Mouse (Mus musculus): ENCODE data around the gene Usp12. TPM values are rescaled to one million over a fixed set of nuclear protein-coding genes. Genes with fewer than 3 reads are reported as not detected.
A peak's percentile ranks its signal among the peaks of the same experiment; 100 is the strongest.

The Usp12 gene
- polyA plus RNA-seq, 1 experiment from 2014 or later, result 12.1 TPM

- ATAC-seq (ENCODE audit: low FRiP score) (no peak), DNase-seq (ENCODE audit: low spot score, missing footprints) (no peak)
- Histone ChIP-seq H3K4me3 (ENCODE audit: low read depth, low read length) (no peak overlapping the region), H3K27ac (ENCODE audit: low read depth, low read length) (no peak overlapping the region), H3K9me3 (ENCODE audit: control insufficient read depth, low read length) (no peaks in the 10 kb centered on the region; the same call in 1 of the 2 replicates), H3K9ac (ENCODE audit: low read length) (no peak overlapping the region), H3K4me2 (no peak overlapping the region), H3K27me3 (ENCODE audit: control insufficient read depth, insufficient read depth, low read length) (no peaks in the 10 kb centered on the region), H3K36me3 (ENCODE audit: control insufficient read depth, insufficient read depth, low read length) (no peaks in the 10 kb centered on the region), H3K4me1 (ENCODE audit: control insufficient read depth, insufficient read depth, low read length) (no peaks in the 10 kb centered on the region)
- WGBS, result 83% methylated on average over 27 of the region's 27 CpGs
These were observed 75.0 kb downstream of the Usp12 start for GRCm38 (mm10) chr5:146719584-146720356.

DNA sequence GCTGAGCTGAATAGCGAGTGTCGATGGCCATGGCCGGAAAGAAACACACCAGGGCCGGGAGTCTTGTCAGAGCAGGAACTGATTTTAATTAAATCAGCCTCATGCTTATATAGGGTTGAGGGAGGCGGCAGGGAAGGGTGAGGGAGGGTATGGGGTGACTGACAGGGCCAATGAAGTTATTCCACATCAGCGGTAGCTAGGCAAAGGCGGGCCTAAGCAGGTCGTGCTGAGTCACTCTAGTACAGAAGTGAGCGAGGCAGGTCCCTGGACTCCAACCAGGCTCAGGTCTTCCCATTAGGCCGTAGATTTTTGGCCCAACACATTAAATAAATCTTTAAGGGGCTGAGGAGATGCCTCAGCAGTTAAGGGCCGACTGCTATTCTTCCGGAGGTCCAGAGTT, 81.0 kb downstream of the Usp12 start:
- 90% methylated on average over 12 of the region's 12 CpGs for WGBS
- H3K36me3 ChIP-seq (ENCODE audit: control insufficient read depth, insufficient read depth, low read length), result no peaks in the 10 kb centered on the region
- H3K4me1 ChIP-seq (ENCODE audit: control insufficient read depth, insufficient read depth, low read length), result peaks cover 8% of the 10 kb centered on the region
- H3K27ac ChIP-seq (ENCODE audit: low read depth, low read length), result no peak overlapping the region; the same call in 1 of the 2 replicates
- ATAC-seq (ENCODE audit: low FRiP score) (no peak), DNase-seq (ENCODE audit: low spot score, missing footprints) (no peak)
- no peaks in the 10 kb centered on the region for H3K9me3 ChIP-seq (ENCODE audit: control insufficient read depth, low read length)
- H3K9ac ChIP-seq (ENCODE audit: low read length), result no peak overlapping the region
- no peak overlapping the region for H3K4me3 ChIP-seq (ENCODE audit: low read depth, low read length)
- no peaks in the 10 kb centered on the region for H3K27me3 ChIP-seq (ENCODE audit: control insufficient read depth, insufficient read depth, low read length)
- H3K4me2 ChIP-seq, result no peak overlapping the region

DNA sequence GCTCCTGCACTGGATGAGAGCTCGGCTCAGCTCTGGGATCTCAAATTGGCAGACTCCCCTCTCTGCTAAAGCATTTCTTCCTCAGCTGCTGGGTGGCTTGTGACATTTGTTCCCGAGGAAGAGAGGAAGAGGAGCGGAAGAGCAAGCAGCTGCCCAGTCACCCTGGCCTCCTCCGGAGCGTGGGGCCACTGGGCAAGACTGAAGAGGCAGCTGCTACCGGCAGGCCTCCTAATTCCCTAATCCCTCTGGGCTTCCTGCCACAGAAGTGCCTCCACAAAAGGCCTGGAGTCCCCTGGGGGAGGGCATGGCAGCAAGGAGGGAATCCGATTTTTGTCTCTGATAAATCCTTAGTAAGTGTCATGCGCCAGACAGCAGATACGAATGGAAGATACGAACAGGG, 81.7 kb downstream of the Usp12 start:
- H3K9me3 ChIP-seq (ENCODE audit: control insufficient read depth, low read length), result no peaks in the 10 kb centered on the region
- H3K4me3 ChIP-seq (ENCODE audit: low read depth, low read length), result no peak overlapping the region
- peaks cover 8% of the 10 kb centered on the region for H3K4me1 ChIP-seq (ENCODE audit: control insufficient read depth, insufficient read depth, low read length)
- 35% methylated on average over 10 of the region's 10 CpGs for WGBS
- H3K9ac ChIP-seq (ENCODE audit: low read length), result peak overlapping the region; percentile 18; the same call in 1 of the 2 replicates
- peak overlapping the region; percentile 76 for H3K27ac ChIP-seq (ENCODE audit: low read depth, low read length)
- DNase-seq (ENCODE audit: low spot score, missing footprints) (peak; percentile 89), ATAC-seq (ENCODE audit: low FRiP score) (peak; percentile 76)
- no peaks in the 10 kb centered on the region for H3K36me3 ChIP-seq (ENCODE audit: control insufficient read depth, insufficient read depth, low read length)
- H3K27me3 ChIP-seq (ENCODE audit: control insufficient read depth, insufficient read depth, low read length), result no peaks in the 10 kb centered on the region
- no peak overlapping the region for H3K4me2 ChIP-seq

DNA sequence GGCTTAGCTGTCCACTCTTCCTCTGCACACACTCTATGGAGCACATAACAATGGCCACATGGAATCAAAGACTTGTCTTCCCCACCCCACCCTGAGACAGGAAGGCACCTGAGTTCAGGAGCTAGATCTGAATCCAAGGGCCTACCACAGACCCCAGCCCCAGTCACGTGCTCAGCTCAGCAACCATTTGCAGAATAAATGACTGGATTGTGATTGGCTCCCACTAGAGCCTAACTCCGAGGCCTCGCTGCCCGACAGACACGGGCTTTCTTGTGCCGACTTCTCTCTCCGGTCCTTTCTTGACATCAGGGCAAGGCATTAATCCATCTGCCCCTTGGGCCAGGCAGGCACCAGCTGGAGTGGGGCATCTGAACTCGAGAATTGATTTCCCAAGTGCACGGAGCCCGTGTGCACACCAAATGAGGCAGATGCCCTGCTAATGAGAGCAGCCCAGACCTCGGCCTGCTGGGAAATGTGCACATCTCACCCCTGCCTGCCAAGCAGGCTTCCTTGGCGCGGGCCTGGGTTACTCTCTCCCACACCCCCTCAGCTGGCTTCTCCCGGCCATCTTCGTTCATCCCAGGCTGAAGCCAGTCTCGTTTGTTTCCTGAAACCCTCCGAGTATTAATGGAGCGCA, 82.4 kb downstream of the Usp12 start:
- peak; percentile 84 for ATAC-seq (ENCODE audit: low FRiP score)
- H3K27me3 ChIP-seq (ENCODE audit: control insufficient read depth, insufficient read depth, low read length), result no peaks in the 10 kb centered on the region
- H3K27ac ChIP-seq (ENCODE audit: low read depth, low read length), result peak overlapping the region; percentile 76
- 80% methylated on average over 18 of the region's 18 CpGs for WGBS
- no peak overlapping the region for H3K4me2 ChIP-seq
- H3K36me3 ChIP-seq (ENCODE audit: control insufficient read depth, insufficient read depth, low read length), result no peaks in the 10 kb centered on the region
- DNase-seq (ENCODE audit: low spot score, missing footprints), result no peak
- no peak overlapping the region for H3K4me3 ChIP-seq (ENCODE audit: low read depth, low read length)
- H3K9me3 ChIP-seq (ENCODE audit: control insufficient read depth, low read length), result no peaks in the 10 kb centered on the region
- peaks cover 8% of the 10 kb centered on the region for H3K4me1 ChIP-seq (ENCODE audit: control insufficient read depth, insufficient read depth, low read length)
- no peak overlapping the region; the same call in 1 of the 2 replicates for H3K9ac ChIP-seq (ENCODE audit: low read length)

GRCm38 (mm10) chr5:146709361-146709760, 85.4 kb downstream of the Usp12 start:
- no peaks in the 10 kb centered on the region for H3K36me3 ChIP-seq (ENCODE audit: control insufficient read depth, insufficient read depth, low read length)
- H3K27me3 ChIP-seq (ENCODE audit: control insufficient read depth, insufficient read depth, low read length), result no peaks in the 10 kb centered on the region
- DNase-seq (ENCODE audit: low spot score, missing footprints) (no peak), ATAC-seq (ENCODE audit: low FRiP score) (no peak)
- H3K27ac ChIP-seq (ENCODE audit: low read depth, low read length), result no peak overlapping the region
- no peak overlapping the region for H3K9ac ChIP-seq (ENCODE audit: low read length)
- 67% methylated on average over 3 of the region's 3 CpGs for WGBS
- no peak overlapping the region for H3K4me3 ChIP-seq (ENCODE audit: low read depth, low read length)
- no peak overlapping the region for H3K4me2 ChIP-seq
- H3K4me1 ChIP-seq (ENCODE audit: control insufficient read depth, insufficient read depth, low read length), result peaks cover 11% of the 10 kb centered on the region
- H3K9me3 ChIP-seq (ENCODE audit: control insufficient read depth, low read length), result no peaks in the 10 kb centered on the region

DNA sequence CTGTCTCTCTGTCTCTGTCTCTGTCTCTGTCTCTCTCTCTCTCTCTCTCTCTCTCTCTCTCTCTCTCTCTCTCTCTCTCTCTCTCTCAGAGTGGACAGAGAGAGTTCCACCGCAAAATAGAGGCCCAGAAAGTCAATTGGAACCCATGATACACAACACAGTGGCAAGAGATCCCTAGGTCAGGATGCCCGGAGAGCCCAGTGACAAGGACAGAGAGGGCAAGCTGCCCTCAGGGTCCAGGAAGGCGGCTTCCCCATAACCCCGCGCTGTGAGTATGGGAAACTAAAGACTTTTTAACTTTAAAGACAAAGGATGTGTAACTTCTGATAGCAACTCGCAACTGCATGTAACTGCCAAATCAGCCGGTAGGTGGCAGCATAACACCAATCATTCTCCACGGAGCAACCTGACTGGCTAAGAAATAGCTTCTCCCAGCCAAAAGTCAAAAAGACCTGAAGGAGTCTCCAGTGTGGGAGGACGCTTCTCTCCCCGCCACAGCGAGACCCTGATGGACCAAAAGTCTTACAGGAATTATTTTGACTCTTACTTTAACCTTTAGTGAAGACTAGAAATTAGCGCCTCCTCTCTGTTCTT, 88.9 kb downstream of the Usp12 start:
- Histone ChIP-seq H3K9ac (ENCODE audit: low read length) (no peak overlapping the region), H3K9me3 (ENCODE audit: control insufficient read depth, low read length) (no peaks in the 10 kb centered on the region), H3K4me1 (ENCODE audit: control insufficient read depth, insufficient read depth, low read length) (0 out of 2 replicates have a peak, but pooled peaks cover 3% of the 10 kb centered on the region), H3K27me3 (ENCODE audit: control insufficient read depth, insufficient read depth, low read length) (no peaks in the 10 kb centered on the region), H3K27ac (ENCODE audit: low read depth, low read length) (no peak overlapping the region), H3K4me2 (no peak overlapping the region), H3K36me3 (ENCODE audit: control insufficient read depth, insufficient read depth, low read length) (no peaks in the 10 kb centered on the region), H3K4me3 (ENCODE audit: low read depth, low read length) (no peak overlapping the region)
- DNase-seq (ENCODE audit: low spot score, missing footprints), result peak; percentile 99
- 12% methylated on average over 12 of the region's 12 CpGs for WGBS
- ATAC-seq (ENCODE audit: low FRiP score), result peak; percentile 72

DNA sequence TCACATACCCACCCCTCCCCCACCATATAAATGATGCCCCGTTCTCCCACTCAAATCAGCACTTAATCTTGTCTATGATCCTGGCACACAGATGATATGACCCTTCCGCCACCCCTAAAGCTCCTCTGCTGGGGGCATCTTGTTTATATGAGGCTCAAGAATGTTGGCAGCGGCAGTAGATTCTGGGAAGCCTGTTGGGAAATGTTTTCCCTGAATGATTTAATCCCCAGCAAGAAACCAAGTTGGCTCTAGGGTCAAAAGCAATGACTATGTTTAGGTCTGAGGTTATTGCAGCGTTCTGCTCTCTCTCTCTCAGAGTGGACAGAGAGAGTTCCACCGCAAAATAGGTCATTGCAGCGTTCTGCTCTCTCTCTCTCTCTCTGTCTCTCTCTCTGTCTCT, 89.4 kb downstream of the Usp12 start:
- WGBS, result 81% methylated on average over 6 of the region's 6 CpGs
- Histone ChIP-seq H3K9ac (ENCODE audit: low read length) (no peak overlapping the region), H3K27me3 (ENCODE audit: control insufficient read depth, insufficient read depth, low read length) (no peaks in the 10 kb centered on the region), H3K27ac (ENCODE audit: low read depth, low read length) (no peak overlapping the region), H3K9me3 (ENCODE audit: control insufficient read depth, low read length) (no peaks in the 10 kb centered on the region), H3K4me2 (no peak overlapping the region), H3K4me3 (ENCODE audit: low read depth, low read length) (no peak overlapping the region), H3K36me3 (ENCODE audit: control insufficient read depth, insufficient read depth, low read length) (no peaks in the 10 kb centered on the region), H3K4me1 (ENCODE audit: control insufficient read depth, insufficient read depth, low read length) (0 out of 2 replicates have a peak, but pooled peaks cover 3% of the 10 kb centered on the region)
- DNase-seq (ENCODE audit: low spot score, missing footprints) (no peak), ATAC-seq (ENCODE audit: low FRiP score) (no peak)

DNA sequence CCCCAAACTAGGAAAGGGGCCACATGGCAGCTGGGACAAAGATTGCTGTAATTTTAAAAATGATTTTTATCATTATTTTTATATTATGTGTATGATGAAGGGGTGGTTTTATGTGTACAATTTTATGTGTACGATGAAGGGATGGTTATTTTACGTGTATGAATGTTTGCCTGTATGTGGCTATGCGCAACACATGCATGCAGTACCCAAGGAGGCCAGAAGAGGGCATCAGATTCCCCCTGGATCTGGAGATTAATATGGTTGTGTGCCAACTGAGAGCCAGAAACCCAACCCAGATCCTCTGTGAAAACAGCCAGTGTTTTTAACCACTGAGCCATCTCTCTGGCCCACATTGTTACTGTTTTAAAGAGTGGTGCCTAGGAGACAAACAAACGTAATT, 90.6 kb downstream of the Usp12 start:
- Histone ChIP-seq H3K36me3 (ENCODE audit: control insufficient read depth, insufficient read depth, low read length) (no peaks in the 10 kb centered on the region), H3K9me3 (ENCODE audit: control insufficient read depth, low read length) (no peaks in the 10 kb centered on the region), H3K9ac (ENCODE audit: low read length) (no peak overlapping the region), H3K4me2 (no peak overlapping the region), H3K27ac (ENCODE audit: low read depth, low read length) (no peak overlapping the region), H3K4me3 (ENCODE audit: low read depth, low read length) (no peak overlapping the region), H3K27me3 (ENCODE audit: control insufficient read depth, insufficient read depth, low read length) (no peaks in the 10 kb centered on the region), H3K4me1 (ENCODE audit: control insufficient read depth, insufficient read depth, low read length) (0 out of 2 replicates have a peak, but pooled peaks cover 3% of the 10 kb centered on the region)
- ATAC-seq (ENCODE audit: low FRiP score) (no peak), DNase-seq (ENCODE audit: low spot score, missing footprints) (no peak)
- 87% methylated on average over 4 of the region's 4 CpGs for WGBS

DNA sequence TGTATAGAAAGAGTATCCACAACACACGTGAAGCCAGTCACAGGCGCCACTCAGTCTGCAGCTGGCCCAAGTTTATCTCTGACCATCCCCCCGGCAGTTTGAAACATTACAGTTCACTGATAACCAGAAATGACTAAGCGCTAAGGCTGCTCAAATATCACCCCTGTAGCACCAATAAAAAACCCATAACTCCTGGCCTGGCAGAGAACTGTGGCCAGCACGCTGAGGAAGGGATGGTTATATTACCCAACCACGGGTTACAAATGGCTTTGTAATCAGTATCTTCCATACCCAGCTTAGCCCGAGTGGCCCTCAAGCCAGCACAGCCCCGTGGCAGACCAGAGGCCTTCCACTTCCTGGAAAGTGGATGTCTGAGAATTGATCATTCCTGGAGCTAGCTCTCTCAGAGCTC, 91.1 kb downstream of the Usp12 start:
- DNase-seq (ENCODE audit: low spot score, missing footprints), result no peak
- no peak overlapping the region for H3K4me3 ChIP-seq (ENCODE audit: low read depth, low read length)
- WGBS, result 86% methylated on average over 8 of the region's 8 CpGs
- no peaks in the 10 kb centered on the region for H3K9me3 ChIP-seq (ENCODE audit: control insufficient read depth, low read length)
- no peaks in the 10 kb centered on the region for H3K36me3 ChIP-seq (ENCODE audit: control insufficient read depth, insufficient read depth, low read length)
- no peak overlapping the region for H3K9ac ChIP-seq (ENCODE audit: low read length)
- no peaks in the 10 kb centered on the region for H3K27me3 ChIP-seq (ENCODE audit: control insufficient read depth, insufficient read depth, low read length)
- ATAC-seq (ENCODE audit: low FRiP score), result no peak
- H3K4me2 ChIP-seq, result no peak overlapping the region
- H3K4me1 ChIP-seq (ENCODE audit: control insufficient read depth, insufficient read depth, low read length), result 0 out of 2 replicates have a peak, but pooled peaks cover 3% of the 10 kb centered on the region
- no peak overlapping the region for H3K27ac ChIP-seq (ENCODE audit: low read depth, low read length)
